Mouse (Mus musculus): ENCODE results near the gene Olfr1393.

GRCm38 (mm10) chr11:49232781-49233180 lies 45.3 kb upstream of the Olfr1393 start:
- no peak for TF ChIP-seq EP300 (IDR thresholded peaks at IDR 0.05; ENCODE audit: low read depth)
- TF ChIP-seq CTCF (IDR thresholded peaks at IDR 0.05; ENCODE audit: low read depth), result no peak
